Mouse (Mus musculus): ENCODE data around the gene Bysl.
"Not testable (repeated sequence)": the region's sequence is repeated elsewhere in the genome, so short reads cannot be mapped to it uniquely, and the experiment has no call there.

Bysl gene

DNA sequence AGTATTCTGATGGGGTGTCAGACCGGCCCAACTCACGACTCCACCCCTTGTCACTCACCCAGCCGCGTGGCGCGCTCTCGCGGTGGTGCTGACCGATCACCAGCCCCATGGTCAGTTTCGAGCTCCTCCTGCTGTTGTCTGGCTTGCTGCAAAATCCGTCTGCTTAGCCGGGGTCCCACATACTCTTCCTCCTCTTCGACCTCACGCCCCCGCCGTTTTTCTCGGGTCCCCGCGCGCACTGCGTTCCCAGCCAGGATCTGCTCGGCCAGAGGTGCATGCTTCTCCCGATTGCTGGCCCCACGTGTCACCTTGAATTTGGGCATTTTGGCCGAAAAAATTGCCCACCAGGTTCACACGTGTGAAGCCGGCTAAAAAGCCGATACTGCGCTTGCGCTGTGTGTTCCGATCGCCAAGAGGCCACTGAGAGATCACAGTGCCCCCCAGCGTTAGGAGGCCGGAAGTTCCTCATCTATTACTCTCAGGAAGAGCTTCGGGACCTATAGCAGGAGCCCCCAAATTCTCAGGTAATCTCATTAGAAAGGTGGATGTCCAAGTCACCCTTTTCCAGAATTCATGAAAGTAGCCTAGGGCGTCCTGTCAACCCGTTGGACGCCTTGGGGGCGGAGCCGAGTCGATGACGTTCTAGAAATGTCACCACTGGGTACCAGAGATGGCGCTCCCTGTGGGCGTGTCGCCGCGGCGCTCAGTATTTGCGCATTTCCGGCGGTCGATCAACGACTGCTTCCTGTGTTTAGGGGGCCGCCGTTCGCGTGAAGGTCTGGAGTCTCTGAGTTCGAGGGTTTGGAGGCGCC is at the start of gene Bysl, which contains the start of the genes Med20 and Gm20517:
Gene Bysl, minus strand, starts transcription at position 644 of the 812 bp plus-strand sequence.
Gene Med20, plus strand, starts transcription at position 734 of the 812 bp plus-strand sequence.
Gene Gm20517, plus strand, starts transcription at position 741 of the 812 bp plus-strand sequence.
- DNase-seq (ENCODE audit: low read depth, low spot score), result peak; percentile 93

DNA sequence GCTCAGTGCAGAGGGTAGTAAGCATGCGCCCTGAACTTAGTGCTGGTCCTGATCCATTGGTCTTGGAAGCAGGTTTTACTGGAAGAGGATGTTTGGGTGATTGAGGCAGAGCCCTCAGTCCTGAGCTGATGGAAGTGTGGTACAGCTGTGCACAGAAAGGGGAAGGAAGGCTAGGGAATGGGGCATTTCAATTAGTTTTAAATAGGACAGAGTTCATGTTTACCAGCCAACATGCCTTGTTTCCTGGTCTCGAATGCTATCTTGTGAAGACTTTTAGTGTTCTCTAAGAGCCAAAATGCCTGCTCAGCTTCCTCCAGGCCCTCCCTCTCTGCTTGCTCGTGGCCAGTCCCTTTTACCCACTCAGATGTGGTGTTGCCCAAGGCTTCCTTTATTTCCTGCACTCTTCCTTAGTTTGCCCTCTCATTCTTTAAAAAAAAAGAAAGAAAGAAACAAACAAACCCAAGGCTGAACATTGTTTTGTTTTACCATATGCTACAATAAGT is 47.5 kb upstream of the Bysl start:
- no peak for DNase-seq (ENCODE audit: low read depth, low spot score)

- no peak for DNase-seq (ENCODE audit: low read depth, low spot score)
Observed at GRCm38 (mm10) chr17:47657901-47658300, 46.6 kb upstream of the Bysl start.

DNA sequence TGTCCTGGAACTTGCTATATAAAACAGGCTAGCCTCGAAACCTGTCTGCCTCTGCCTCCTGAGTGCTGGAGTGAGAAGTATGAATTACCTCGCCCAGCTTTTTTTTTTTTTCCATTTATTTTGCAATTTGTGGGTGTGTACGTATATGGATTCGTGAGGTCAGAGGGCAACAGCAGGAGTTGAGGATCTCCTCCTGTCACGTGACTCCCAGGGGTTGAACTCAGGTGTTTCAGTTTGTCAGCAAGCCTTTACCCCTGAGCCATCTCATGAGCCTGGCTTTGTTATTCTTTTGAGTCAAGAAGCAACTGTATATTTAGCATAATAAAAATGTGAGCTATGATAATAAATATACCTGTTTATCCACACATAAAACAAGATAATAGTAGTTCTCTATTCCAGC is 44.4 kb upstream of the Bysl start:
- DNase-seq (ENCODE audit: low read depth, low spot score), result no peak

- not testable (repeated sequence) for DNase-seq (ENCODE audit: low read depth, low spot score)
Observed at GRCm38 (mm10) chr17:47654346-47654745, 43.1 kb upstream of the Bysl start.

DNA sequence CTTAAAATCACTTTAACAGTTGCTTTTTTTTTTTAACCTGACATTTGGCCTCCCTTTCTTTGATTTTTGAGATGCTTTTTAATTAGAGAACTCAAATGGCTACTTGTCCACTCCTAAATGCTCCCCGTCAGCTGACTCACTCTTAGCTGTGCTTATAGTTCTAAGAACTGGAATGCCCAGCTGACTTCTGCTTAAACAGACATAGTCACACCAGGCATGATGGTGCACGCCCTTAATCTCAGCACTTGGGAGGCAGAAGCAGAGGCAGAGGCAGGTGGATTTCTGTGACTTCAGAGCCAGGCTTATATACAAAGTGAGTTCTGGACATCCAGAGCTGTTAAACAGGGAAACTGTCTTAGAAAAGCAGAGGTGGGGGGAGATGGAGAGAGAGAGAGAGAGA is 40.7 kb upstream of the Bysl start:
- no peak for DNase-seq (ENCODE audit: low read depth, low spot score)

GRCm38 (mm10) chr17:47648966-47649365 is 37.7 kb upstream of the Bysl start:
- DNase-seq (ENCODE audit: low read depth, low spot score), result no peak

- DNase-seq (ENCODE audit: low read depth, low spot score), result no peak
Observed at GRCm38 (mm10) chr17:47646683-47647082, 35.4 kb upstream of the Bysl start.

DNA sequence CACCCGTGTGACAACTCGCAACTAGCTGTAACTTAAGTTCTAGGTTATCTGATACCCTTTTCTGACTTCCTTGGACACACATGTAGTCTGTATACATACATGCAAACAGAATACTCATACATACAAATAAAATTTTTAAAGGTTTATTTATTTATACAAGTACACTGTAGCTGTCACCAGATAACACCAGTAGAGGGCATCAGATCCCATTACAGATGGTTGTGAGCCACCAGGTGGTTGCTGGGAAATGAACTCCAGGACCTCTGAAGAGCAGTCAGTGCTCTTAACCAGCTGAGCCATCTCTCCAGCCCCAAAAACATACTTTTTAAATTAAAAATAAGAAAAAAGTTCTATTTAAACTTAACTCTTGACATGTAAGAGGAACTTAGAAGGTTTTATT is 31.7 kb upstream of the Bysl start:
- DNase-seq (ENCODE audit: low read depth, low spot score), result no peak

- DNase-seq (ENCODE audit: low read depth, low spot score), result no peak
Observed at GRCm38 (mm10) chr17:47633999-47634770, 22.9 kb upstream of the Bysl start.

DNA sequence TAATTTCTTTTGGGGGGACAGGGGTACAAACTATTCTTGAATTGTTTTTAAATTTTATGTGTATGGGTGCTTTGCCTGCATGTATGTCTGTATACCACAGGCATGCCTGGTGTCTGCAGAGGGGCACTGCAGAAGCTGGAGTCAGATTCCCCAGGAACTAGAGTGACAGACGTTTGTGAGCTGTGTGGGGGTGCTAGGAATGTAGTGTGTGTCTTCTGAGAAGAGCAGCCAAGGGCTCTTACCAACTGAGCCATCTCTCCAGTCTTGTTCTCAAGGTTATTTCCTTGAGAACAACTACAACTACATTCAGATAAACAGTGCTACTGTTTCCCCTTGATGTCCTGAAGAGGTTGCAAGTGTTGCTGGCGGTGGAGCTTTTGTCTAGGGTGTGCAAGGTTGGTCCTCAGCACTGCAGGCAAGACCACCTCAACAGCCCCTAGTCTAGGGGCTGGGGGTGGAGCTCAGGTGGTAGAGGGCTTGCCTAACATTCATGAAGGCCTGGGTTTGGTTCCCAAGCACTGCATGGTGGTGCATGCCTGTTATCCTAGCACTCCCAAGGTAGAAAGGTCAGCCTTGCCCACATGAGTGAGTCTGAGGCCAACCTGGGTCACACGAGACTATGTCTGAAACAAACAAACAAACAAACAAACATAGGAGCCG is 21.0 kb upstream of the Bysl start:
- no peak for DNase-seq (ENCODE audit: low read depth, low spot score)

DNA sequence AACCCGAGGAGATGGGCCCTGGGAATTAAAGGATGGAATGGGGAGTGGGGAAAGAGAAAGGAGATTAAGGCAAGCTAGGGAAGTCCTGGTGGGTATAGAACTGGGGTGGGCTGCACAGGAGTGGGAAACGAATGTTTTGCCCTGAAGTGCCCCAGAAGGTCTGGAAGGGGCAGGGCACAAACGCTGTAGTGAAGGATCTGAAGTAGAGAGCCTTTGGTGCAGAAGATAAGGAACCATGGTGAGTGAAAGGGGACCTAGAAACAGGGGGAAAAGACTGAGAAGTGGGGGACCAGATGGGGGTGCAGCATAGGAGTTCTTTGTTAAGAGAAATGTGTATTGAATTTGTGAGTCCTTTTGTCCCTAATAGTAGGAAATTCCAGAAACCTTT is 19.4 kb upstream of the Bysl start, which contains the start of gene Usp49:
Gene Usp49, plus strand, starts transcription at position 13 of the 388 bp plus-strand sequence.
- DNase-seq (ENCODE audit: low read depth, low spot score), result no peak

DNA sequence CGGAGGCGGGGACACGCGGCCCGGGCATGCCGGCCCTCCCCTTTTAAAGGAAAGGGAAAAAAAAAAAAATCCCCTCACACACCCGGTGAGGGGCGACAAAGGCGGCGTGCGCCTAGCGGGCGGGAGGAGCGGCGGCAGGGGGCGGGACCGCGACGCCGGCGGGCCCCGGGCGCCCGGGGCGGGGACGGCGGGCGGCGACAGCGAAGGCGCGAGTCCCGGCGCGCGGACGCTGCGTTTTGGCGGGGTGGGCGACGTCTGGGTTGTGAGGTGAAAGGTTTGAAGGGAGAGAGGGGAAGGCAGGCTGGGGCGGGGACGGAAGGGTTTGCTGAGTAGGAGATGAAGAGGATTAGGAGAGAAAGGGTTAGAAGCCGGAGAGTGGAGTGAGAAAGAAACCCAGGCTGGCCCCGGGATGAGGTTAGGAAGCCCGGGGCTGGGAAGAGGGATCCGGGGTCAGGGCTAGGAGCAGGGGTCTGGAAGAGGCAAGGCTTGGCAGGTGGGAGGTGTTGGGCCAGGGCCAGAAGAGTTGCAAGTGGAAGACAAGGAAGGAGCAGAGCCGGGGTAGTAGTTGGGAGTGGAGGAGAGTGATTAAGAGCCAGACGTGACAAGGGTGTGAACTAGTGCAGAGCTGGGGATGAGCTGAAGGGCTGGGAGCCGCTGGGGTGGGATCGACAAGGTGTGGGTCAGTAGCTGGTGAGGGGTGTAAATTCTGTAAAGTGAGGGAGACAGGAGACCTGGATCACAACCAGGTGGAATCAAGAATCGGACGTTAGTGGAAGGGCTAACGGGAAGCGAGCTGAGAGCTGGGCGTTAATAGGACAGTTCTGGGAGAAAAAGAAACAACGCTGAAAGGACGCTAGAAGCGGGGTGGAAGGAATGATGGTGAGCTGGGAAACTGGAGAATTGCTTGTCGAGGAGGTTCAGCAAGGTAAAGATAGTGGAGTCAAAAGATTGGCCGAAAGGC is 18.7 kb upstream of the Bysl start:
- no peak for DNase-seq (ENCODE audit: low read depth, low spot score)

DNA sequence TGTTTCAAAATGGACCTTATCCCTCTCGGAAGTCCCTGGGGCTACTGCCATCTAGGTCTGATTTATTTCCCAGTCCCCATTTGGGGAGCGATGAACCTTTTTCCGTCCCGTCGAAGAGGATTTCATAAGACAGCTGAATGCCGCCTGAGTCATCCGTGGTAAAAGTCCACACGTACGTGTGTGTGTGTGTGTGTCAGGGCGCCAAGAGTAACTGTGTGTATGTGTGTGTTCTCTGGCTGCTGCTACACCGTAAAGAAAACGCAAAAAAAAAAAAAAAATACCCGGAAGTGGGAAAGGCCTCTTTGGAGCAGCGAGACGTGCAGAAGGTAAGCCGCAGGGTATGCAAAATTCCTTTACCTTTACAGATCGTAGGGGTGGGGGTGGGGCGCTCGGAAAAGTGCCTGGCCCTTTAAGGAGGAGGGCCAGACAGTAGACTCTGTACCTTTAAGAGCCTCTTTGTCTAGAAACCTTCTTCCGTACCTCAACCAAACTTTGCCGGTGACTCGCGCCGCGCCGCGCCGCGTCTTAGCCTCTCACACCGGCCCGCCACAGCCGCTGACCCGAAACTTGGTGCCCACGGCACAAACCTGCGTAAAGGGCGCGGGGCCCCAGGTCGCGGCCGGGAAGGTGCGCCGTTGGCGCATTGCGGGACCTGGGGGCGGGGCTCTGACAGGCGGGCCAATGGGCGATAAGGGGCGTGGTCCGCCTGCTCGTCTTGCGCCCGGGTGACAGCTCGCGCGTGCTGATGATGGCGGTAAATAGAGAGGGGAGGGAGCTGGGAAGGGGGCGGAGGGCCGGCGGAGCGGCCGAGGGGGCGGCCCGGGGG is 17.8 kb upstream of the Bysl start:
- DNase-seq (ENCODE audit: low read depth, low spot score), result peak; percentile 89

DNA sequence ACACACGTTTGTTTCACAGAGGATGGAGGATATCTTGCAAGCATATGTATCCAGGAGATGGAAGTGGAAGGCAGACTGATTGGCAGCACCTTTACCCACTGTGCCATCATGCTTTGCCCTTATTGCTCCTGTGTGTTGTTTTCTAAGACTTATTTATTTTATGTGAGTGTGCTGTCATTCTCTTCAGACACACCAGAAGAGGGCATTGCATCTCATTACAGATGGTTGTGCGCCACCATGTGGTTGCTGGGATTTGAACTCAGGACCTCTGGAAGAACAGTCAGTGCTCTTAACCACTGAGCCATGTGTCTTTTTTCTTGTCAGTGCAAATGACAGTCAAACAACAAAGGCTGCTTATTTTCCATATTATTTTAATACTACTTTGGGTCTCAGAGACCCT is 16.5 kb upstream of the Bysl start:
- DNase-seq (ENCODE audit: low read depth, low spot score), result no peak

- DNase-seq (ENCODE audit: low read depth, low spot score), result no peak
Observed at GRCm38 (mm10) chr17:47626031-47626430, 14.7 kb upstream of the Bysl start.

GRCm38 (mm10) chr17:47625088-47625487 is 13.8 kb upstream of the Bysl start:
- no peak for DNase-seq (ENCODE audit: low read depth, low spot score)

DNA sequence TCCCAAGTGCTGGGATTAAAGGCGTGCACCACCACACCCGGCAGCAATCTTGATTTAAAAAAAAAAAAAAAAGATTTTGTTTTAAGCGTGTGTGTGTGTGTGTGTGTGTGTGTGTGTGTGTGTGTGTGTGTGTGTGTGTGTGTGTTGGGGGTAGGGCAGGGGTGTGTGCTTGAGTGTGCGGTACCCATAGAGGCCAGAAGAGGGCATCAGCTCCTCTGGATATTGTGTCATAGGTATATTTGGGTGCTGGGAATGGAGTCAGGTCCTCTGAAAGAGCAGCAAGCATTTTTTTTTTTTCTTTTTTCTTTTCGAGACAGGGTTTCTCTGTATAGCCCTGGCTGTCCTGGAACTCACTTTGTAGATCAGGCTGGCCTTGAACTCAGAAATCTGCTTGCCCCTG is 13.3 kb upstream of the Bysl start:
- DNase-seq (ENCODE audit: low read depth, low spot score), result not testable (repeated sequence)

DNA sequence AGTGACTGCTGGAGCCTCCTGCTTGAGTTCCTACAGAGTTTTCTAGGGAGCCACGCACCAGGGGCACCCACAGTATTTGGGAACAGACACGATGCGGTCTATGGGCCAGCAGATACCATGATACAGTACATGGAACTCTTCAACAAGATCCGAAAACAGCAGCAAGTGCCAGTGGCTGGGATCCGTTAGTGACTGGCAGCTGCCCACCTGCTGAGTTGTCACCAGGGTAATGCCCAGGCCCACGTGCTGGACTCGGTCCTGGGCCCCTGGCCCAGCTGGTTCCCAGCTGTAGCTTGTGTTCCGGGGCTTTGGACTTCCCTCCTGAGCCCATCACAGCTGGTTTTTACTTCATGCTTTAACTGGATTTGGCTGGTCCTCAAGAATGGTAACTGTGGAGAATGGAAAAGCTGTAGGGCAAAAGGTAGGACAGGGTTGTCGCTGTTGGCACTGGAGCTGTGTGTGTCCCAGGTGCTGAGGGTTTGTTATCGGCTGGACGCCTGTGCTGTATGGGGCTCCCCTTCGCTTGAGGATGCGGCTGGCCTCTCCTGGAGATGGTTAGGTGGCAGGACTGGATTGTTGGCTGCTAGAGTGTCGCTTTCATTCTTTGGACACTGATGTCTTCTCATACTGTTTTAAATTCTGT is 11.7 kb upstream of the Bysl start:
- DNase-seq (ENCODE audit: low read depth, low spot score), result no peak

All from brain, embryonic 18.5 days (tissue).